Mouse (Mus musculus): ENCODE measurements around the gene Gpr176.
A peak's percentile ranks its signal among the peaks of the same experiment; 100 is the strongest.

Gene Gpr176

DNA sequence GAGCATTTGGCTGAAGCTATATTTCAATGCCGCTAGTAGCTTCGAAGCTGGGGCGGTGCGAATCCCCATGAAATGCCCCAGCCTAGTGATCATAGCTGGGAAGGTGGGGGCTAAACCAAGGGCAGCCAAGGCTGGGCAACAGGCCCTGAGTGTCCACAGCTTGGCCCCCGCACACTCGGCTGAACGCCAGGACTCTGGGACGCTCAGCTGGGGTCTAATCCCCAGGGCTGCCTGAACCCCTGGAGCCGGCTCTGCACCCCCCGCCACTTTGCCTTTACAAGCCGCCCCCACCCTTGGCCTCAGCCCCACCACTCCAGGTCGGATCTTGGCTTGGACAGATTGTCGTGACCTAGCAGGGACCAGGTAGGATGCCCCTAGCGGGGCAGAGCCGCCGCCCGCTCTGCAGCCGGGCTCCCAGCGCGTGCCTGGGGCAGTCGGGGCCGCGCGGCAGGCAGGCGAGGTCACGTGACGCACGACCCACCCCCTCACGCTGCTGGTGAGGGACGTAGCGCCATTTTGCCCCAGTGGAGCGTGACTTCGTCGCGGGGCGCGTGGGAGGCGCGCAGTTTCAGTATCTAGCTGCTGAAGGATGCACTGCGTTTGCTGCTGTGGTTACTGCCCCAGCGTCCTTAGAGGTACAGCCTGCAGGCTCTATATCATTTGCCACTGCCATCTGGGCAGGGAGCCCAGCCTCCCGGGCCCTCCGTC, 507 bp upstream of the Gpr176 start:
- peak; percentile 24 for DNase-seq (ENCODE audit: low spot score)

DNA sequence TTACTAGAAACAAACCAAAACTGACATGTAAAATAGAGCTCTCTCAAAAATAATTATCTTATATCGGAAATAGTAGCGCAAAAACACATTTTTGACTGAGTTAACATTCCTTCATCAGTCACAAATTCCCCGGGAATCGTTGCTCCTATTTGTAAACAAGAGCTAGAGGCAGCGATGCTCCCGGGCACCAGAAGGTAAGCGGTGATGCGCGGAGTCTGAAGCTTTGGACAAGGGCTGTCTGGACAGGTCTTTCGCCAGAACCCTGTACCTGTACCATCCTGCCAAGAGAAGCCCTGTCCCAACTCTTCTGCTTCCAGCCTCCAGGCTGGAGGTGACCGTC, 688 bp downstream of the Gpr176 start:
- DNase-seq (ENCODE audit: low spot score), result no peak

DNA sequence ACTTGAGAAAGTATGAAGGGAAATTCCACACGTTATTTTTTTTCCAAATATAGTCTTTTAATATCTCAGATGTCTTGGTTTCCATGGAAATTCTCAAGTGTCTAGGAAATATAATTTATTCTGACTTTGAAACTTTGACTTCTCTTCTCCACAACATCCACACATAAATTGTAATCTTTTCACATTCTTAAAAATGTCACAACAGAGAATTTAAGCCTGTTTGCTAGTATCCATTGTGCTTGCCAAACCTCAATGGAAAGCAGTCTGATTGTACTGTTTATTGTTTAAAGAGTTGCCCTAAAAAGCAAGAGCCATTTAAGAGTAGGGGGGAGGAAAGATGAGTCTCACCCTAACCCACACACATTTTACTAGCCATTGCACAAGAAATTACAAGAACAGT, 1.4 kb downstream of the Gpr176 start:
- no peak for DNase-seq (ENCODE audit: low spot score)

DNA sequence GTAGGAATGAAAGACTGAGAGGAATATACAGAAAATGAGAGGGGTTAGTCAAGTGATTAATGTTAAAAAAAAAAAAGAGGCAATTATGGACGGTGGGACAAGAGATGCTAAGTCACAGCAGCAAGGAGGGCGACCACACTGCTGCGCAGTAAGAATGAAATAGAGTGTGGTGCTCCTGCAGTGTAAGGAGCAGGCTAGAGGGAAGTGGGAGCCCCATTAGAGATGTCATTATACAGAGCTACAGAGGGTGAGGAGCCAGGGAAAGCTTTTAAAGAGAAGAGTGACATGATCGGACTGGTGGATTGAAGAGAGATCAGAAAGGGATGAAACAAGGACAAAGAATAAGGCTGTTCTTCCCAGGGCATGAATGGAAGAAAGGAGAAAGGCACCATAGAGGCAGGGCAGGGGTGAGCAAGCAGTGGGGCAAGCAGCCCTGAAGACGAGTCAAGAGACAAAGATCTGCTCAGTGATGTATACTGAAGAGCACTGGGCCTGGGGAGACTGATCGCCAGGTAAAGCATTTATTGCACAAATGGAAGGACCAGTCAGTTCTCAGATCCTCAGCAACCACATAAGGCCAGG, 18.0 kb downstream of the Gpr176 start:
- DNase-seq (ENCODE audit: low spot score), result no peak

DNA sequence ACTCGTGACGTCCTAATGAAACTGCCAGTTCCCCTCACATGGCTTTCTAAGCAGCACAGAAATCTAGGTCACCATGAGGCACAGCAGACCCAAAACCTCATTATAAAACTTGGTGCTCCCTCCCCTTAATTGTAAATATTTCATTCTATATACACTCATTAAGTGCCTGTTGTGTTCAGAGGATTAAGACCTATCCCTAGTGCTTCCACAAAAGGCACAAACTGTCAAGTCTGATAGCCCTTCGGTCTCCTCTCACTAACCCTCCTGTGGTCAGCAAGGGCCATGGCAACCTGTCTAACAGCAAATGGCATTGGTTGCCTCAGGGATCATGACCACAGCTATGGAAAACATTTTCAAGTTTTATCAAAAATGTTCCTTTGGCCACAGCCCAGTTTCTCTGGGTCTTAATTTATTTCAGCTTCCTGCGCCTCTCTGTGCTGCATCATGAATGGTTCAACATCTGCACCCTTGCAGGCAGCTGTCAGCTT, 19.3 kb downstream of the Gpr176 start:
- no peak for DNase-seq (ENCODE audit: low spot score)

DNA sequence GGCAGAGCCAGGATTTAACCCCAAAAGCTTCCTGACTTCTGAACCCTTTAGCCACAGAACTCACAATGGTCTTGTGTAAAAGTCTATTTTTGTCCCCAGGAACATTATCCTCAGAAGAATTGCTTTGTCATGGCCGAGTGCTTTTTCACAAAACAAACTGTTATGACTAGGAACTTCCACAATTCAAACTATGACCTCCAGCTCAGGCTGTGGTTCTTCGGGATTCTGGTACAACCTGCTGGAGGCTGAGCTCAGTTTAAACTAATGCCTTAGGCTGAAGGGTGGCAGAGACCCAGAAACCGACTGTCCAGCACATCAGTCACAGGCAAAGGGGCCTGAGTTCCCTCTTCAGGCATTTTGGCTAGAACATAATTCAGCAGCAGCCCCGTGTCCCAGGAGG, 19.7 kb downstream of the Gpr176 start:
- no peak for DNase-seq (ENCODE audit: low spot score)

DNA sequence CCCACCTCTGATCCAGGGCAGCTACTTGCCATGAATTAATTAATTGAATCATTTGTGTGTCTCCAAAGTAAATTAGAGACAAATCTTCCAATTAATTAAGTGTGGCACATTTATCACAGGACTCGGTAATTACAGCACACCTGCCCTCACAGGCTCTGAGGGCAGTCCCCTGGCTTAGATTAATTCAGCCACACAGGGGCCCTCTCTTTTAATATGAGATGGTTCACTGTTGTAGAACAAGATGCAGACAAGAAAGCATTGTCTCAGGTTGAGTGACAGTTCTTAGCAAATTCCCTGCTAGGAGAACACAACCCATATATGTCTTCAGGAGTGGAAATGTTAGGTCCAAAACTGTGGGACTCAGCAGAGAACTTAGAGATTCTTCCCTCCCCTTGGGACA, 27.7 kb downstream of the Gpr176 start:
- no peak for DNase-seq (ENCODE audit: low spot score)

DNA sequence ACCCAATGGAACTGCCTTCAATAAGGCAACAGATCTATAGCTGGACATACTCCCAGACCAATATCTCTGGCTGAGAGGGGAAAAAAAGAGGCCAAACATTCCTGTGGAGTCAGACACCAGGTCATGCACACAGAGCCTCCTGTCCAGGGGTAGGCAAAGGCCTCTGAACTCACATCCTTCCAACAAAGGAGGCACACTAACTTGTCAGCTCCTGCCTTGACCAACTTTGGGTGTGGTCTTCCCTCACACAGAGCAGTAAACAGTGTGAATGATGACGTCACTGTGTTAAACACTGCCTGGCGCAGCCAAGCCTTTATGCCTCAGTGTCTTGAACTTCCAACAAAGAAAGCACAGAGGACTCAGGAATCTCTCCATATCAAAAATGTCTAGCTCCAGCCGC, 29.3 kb downstream of the Gpr176 start:
- DNase-seq (ENCODE audit: low spot score), result no peak

DNA sequence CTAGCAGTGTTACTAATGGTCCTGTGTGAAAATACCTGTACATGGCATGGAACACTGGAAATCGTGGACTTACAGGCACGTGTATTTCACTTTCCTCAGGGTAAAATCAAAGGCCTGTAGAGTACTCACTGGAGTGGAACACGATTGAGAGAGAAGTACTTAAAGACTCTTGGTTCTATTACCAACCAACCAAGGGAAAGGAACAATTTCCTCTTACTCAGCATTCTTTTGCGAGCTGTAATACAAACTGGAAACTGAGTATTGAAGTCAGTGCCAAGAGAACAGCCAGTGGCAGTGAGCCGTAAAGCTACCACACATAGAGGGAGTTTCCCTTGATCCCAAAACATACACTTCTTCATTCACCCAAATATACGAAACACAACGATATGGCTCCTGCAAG, 31.9 kb downstream of the Gpr176 start:
- DNase-seq (ENCODE audit: low spot score), result no peak

- no peak for DNase-seq (ENCODE audit: low spot score)
Measured at GRCm38 (mm10) chr2:118336084-118336483, 37.1 kb downstream of the Gpr176 start.

DNA sequence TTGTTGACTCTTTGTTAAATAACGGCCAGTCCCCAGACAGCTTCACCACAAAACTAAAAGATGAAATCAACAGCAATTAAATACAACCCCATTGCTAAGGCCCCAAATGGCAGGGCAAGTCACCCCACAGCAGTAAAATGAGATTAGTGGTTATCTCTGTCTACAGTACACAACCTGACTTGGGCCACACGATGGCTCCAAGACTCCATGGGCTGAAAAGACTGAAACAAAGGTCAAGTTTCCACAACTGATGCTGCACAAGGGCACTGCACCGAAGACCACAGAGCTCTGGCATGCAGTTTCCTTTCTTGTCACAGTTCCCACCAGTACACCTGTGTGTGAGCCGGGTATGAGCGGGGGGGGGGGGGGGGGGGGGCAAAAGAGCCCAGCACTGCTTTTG, 50.6 kb downstream of the Gpr176 start:
- no peak for DNase-seq (ENCODE audit: low spot score)

DNA sequence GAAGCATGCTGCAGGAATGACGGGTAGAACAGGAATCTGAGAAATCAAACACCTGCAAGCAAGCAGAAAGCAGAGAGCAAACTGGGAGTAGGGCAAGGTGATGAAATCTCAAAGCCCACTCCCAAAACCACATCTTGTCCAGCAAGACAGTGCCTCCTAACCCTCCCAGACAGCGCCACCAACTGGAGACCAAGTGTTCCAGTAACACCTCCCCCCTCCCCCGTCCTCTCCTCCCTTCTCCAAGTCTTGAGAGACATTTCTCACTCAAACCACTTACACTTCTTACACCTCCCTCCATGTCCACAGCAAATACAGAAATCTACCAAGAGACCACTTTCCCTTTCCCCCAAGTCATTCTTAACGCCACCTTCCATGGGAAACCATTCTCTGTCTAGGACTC, 51.4 kb downstream of the Gpr176 start:
- no peak for DNase-seq (ENCODE audit: low spot score)

DNA sequence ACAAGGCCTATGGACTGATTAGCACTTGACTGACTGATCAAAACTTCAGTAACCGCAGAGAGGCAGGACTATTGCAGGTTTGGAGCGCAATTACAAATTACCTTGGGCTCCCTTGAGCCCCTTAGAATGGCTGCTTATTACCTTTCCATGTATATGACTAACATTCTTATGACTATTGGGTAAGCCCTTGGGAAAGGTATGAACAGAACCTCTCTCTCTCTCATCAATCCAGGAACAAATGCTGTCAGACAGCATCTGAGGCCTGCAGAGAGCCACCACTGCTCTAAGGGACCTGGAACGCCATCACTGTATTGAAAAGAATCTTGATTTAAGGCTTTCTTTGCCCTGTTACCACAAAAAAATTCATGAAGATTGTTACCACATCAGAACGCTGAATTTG, 52.1 kb downstream of the Gpr176 start:
- DNase-seq (ENCODE audit: low spot score), result no peak

DNA sequence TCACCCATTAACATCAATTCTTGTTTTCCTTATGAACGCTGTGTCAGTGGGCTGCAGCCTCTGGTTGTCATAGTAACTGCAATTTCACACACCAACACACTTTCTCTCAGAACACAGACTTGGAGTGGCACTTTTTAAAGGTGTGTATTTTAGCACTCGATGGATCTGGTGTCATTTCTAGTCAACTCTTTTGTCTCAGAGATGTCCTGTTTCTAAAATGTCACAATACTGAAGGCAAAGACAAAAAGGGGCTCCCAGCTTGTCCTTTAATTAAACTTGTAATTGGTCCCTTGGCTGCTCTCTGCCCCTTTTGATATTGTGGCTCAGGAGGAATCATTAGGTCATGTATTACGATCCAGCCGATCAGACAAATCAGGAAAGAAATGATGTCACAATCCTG, 52.7 kb downstream of the Gpr176 start:
- DNase-seq (ENCODE audit: low spot score), result no peak

- DNase-seq (ENCODE audit: low spot score), result no peak
Measured at GRCm38 (mm10) chr2:118319176-118319575, 54.0 kb downstream of the Gpr176 start.

DNA sequence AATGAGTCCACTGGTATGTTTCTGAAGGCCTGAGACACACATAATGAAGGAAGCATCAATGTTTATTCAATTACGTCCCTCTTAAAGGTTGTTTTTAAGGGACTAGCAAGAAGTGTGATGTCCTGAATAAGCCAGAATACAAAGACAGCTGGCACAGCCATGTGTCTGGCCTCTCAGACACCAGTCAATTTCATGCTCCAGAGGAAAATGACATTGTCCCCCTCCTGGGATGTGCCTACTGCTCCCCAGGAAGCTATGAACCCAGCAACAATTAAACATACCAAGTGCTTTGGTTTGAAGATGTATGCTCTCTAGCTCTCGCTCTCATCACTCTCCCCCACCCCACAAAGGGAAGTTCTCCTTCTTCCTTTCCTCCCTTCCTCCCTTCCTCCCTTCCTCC, 56.3 kb downstream of the Gpr176 start:
- no peak for DNase-seq (ENCODE audit: low spot score)

DNA sequence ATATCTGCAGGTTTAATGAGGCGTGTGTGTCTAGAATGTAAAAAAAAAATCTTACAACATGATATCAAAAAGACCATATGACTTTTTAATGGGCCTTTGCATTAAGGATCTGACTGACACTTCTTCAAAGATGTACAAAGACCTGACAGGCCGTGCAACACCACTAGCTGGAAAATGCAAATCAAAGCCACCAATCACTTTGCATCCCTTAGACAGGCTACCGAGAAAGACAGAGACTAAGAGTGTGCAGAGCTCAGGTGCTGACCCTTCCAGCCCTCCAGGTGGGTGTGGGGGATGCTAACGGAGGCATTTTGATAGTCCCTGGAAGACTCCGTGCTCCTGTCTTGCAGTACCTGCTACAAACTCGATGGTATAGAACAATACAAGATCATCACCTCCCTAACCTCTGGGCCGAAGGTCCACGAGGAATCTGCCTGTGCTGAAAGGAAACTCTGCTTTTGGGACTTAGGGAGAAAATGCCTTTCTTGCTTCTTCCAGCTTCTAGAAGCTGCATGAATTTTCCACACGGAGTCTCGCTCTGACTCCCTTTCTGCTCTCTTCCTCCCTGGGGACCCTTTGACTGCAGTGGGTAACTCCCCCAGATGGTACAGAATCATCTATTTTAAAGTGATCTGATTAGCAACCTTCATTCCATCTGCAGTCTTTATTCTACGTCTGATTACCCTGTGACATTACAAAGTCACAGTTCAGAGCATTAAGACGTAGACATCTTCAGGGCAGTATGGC, 57.4 kb downstream of the Gpr176 start:
- no peak for DNase-seq (ENCODE audit: low spot score)

DNA sequence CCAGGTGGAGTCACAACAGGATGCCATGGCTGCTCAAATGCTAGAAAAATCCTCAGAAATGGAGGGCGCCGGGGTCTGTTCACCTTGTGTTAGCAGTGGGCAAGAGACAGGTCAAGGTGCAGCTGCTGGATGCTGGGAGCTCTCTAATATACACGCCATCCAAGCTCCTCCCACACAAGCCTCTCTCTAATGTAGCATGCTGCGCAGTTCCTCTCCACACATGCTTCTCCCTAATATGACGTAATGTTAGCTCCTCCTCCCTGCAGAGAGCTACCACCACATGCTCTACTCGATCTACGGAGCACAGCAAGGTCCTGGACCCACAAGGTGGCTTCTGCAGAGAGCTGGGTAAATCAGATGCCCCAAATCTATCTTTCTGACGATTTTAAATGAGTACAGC, 65.7 kb downstream of the Gpr176 start:
- no peak for DNase-seq (ENCODE audit: low spot score)

- no peak for DNase-seq (ENCODE audit: low spot score)
Measured at GRCm38 (mm10) chr2:118306966-118307365, 66.3 kb downstream of the Gpr176 start.

DNA sequence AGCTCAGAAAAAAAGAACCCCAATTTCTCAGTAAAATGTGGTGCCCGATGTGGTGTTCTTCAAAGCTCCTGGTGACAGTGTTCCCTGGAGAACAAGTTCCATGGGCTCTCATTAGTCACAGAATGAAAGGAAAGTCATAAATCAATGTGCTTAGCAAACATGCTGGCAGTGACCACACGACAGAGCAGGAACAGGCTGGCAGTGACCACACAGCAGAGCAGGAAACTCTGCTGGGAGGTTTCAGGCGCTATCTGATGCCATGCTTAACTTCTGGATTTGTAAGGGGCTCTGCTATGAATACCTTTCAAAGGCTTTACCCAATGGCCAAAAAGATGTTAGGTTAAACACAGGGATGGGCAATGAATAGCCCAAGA, 66.7 kb downstream of the Gpr176 start:
- no peak for DNase-seq (ENCODE audit: low spot score)

DNA sequence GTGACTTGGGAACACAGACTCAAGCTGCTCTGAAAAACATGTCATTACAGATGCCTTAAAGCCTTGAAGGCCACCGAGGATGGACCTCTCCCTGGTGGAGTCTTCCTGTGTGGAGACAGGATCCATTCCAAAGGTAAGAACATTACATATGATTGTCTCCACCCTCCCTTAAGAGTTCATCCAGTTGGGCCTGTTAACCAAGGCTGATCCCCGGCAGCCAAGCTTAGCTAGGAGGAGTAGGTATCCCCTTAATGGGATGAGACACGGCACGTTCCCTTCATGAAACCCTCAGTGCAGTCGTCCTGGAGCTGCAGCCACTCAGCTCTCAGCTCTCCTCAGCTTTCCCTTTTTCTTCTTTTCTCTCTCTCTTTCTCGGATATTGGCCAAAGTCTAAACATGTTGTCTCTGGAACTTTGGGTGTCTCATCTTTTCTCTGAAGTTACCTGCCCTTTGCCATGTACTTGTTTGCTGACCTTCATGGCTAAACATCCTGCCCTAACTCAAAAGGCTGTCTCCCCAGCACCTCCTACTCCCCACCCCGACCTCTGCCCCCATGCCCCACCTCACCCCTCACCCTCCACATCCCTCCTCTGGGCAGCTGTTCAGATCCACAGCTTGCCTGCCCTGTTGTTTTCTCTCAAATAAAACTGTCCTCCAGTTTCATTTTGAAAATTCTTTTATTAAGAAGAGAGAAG, 67.2 kb downstream of the Gpr176 start:
- no peak for DNase-seq (ENCODE audit: low spot score)

- DNase-seq (ENCODE audit: low spot score), result no peak
Measured at GRCm38 (mm10) chr2:118303456-118303855, 69.8 kb downstream of the Gpr176 start.

- no peak for DNase-seq (ENCODE audit: low spot score)
Measured at GRCm38 (mm10) chr2:118301656-118302055, 71.6 kb downstream of the Gpr176 start.
